Mouse (Mus musculus) retina, postnatal 7 days (tissue): ENCODE measurements around the gene Herc3.
"Not testable (repeated sequence)": the region's sequence is repeated elsewhere in the genome, so short reads cannot be mapped to it uniquely, and the experiment has no call there.

Experiments used
- DNase-seq: peaks from one replicate; pipeline ENCODE4 v3.0.0-alpha.2; 2012; ENCODE audit warnings: low read depth, low spot score

Herc3 gene

DNA sequence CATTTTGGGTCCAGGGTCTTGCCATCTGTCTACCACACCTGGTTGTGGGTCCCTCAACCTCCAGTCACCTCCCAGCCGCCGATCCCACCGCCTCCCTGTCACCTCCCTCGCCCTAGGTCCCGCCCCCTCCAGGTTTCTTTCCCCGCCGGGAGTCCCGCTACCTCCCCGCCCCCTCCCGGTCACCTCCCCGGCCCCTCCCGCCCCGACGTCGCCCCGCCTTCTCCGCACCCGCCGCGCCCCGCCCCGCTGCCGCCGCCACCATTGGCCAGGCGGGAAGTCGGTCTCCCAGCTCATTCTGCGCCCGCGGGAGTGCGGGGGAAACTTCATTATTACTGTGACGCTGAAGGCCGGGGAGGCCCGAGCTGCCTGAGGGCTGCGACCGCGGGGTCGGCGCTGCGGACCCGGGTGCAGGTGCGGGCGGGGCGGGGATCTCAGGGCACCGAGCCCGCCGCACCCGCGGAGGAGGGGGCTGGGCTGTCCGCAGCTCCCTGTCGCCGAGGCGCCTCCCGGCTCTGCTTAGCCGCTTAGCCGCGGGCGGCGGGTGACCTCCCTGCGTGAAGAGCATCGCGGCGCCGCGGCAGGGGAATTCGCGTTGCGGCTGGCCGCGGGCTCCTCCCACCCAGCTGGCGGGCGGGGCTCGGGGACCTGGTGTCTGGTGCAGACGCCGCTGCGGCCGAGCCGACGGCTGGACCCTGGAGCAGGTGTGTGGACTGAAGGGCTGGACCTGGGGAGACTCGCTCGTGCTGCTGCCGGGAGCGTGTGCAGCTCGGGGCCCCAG lies at the start of gene Herc3:
Gene Herc3, plus strand, starts transcription at position 234 of the 778 bp plus-strand sequence.
- DNase-seq: peak; percentile 77

DNA sequence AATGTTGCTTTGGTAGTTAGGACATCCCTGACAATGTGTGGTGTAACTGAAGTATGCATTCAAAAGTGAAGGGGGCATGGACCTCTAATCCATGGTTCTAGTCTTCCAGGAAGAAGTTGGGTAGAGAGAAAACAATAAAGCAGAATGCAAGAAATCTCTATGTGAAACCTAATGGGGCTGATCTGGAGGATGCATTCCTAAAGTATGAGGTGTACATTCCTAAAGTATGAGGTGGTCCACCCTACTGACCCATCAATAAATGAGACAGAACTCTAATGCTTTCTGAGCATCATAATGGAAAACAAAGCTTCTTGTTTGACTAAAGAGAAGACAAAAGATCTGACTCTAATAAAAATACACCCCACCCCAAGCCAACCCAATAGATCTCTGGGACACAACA lies 29.9 kb upstream of the Herc3 start:
- DNase-seq: no peak

DNA sequence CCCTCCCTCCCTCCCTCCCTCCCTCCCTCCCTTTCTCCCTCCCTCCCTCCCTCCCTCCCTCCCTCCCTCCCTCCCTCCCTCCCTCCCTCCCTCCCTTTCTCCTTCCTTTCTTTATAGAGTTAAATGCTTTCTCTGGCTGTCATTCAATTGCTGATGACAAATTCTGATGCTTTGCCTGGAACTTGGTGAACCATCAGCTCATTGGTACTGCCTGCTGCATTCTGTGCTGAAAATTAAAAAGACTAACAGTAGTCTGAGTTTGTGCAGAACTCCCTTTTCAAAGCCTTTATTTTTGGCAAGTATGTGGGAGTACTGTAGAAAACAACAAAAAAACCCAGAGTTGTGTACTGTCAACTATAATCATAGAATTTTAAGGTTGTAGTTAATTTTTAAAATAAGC lies 16.9 kb upstream of the Herc3 start:
- no peak for DNase-seq

DNA sequence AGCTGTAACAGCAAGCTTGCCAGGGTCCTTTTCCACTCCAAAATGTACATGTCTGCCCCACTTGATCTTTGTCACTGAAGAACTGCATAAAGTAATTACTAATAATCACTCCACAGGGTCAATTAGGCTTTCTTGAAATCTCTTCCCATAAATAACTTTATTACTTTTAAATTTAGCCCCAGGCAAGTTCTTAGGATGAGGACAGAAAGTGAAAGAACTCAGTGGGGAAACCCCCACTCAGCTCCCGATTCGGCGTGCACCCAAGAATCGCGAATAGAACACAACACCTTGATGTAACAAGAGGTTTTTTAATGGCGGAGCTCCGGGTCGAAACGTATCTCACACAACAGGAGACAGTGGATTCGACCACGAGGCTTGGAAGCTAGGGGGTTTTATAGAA lies 14.2 kb upstream of the Herc3 start:
- not testable (repeated sequence) for DNase-seq

DNA sequence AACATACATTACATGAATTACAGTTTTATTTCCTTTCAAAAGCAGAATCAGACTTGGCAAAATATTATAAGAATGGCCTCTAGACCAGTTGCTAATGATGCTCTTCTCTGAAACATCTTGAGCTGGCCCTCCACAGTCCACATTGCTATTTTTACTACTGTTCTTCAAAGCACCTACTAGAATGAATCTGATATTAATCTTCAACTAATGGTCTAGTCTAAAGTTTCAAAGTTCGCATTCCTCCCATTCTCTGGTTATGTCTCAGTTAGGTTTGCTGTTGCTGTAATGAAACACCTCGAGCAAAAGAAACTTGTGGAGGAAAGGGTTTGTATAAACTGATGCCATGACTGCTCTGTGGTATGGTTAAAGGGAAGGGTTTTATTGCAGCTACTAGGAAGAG lies 5.6 kb upstream of the Herc3 start:
- no peak for DNase-seq

DNA sequence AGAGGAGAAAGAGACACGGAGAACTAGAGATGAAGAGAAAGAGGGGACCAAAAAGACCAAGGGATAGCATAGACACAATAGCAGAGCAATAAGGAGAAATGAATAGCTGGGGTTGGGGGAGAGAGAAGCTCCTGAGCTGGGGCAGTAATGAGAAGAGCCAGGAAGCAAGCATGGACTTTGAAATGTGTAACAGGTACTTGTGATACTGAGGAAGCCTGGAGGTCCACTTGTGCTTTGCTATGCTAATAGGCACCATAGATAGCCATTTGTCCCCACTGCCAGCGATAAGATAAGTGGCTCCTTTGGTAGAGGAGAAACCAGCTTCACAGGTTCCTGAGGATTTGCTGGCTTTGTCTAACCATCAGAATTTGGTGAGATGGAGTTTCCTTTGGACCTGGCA lies 5.2 kb upstream of the Herc3 start:
- DNase-seq: no peak

DNA sequence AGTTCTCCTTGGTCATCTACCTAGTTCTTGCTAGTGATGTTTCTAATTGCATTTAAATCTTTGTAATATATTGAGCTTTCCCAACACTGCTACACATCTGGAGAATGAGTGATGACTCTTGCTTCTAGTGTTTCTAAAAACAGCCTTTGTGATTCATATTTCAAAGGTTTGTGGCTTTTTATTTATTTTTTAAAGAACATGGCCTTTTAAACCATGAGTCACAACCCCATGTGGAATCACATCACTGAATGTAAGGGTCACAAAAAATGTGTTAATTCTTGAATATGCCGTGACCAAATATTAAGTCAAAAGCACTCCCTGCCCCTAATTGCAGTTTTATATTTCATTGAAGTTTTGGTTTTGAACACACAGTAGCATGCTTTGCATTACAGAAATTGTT lies 2.7 kb upstream of the Herc3 start:
- DNase-seq: no peak

DNA sequence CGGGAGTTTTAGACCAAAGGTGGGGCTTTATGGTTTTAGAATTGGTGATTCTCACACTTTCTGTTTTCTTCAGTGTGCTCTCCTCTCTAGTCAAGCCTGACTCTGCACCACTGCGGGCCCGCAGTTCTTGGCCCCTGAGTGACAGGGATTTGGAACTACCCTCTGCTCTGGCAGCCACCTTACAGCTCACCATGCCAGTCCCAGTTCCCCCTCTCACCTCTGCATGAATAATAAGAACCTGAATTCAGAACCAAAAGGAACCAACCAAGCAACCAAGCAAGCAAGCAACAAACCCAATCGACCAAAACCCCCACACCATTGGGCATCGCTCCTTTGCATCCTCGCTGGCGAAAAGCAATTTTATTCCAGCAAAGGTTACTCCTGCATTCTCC lies 429 bp upstream of the Herc3 start:
- no peak for DNase-seq

DNA sequence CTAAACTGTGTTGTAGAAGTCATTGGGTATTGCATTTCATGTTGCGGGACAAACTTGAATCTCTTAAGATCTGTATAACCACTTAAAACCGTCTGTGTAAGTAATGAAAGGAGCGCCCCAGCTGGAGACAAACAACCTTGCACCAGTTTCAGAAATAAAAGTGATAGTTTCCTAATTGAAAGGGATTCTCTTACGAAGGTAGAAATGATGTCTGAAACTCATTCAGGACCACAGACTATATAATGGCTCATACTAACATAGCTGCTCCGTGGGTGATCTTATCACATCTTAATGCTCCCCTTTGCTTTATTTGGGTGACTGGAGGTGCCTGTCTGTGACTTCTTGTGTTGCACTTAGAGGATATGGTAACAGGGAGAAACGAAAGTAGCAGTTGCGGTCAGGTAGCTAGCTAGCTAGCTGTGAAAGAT lies 1.3 kb downstream of the Herc3 start:
- DNase-seq: no peak

DNA sequence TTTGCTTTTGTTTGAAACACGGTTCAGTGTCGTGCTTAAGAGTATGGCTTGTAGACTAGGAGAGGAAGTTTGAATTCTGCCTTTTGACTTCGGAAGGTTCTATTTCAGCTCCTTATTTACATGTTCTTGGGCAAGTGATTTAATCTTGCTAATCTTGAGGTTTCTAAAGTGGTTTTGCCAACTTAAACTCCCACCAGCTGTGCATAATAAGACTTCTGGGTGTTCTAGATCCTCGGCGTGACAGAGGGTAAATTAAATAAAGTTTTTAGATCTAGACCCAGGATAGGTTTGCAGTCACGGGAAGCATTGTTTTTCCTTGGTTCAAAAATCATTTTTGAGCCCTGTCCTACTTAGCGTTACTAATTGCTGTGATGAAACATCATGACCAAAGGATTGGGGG lies 3.2 kb downstream of the Herc3 start:
- no peak for DNase-seq

DNA sequence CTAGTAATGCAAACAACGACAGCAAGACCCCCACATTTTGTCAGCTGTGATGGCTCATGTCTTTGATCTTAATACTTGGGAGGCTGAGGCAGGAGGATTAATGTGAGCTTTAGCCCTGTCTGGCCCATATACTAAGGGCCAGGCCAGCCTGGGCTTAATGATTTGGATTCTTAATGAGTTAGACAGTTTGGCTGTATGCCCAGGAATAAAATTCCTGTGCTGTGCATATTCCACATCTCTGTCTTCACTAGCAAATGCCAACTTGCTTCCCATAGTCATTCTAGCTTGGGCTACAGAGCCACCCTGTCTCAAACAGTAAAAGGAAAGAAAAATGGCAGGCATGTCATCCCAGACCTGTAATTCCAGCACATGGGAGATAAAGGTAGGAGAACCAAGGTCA lies 4.3 kb downstream of the Herc3 start:
- no peak for DNase-seq

DNA sequence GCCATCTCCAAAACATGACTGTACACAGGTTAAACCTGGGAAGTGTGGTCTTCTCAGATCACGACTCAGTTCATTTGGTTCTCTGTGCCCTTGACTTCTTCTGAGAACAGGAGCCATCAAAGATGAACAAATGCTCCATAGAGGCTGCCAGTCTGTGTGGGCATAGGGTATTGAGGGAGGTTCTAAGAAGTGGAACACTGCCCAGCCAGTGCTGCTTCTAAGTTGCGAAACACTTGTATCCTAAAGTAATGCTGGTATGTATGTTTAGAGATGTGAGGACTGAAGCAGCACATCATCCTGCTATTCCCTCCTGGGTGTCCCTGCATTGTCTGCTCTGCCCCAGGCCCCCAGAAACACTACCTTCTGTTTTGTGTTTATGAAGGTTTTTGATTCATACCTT lies 5.2 kb downstream of the Herc3 start:
- DNase-seq: no peak

DNA sequence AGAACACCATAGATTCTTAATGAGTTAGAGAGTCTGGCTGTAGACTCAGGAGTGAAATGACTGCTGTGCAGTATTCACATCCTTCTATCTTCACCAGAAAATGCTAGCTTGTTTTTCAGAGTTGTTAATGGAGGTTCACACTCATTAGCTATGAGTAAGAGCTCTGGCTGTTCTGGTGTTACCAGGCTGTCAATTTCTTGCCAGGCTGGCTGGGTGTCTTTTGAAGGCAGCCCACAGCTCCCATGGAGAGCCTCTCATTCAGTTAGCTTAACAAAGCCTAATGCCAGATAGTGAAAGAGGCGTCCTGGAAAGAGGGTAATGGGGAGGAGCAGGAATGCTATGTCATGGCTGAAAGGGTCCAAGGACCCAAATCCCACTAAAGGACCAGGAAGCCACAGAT lies 6.7 kb downstream of the Herc3 start:
- no peak for DNase-seq

DNA sequence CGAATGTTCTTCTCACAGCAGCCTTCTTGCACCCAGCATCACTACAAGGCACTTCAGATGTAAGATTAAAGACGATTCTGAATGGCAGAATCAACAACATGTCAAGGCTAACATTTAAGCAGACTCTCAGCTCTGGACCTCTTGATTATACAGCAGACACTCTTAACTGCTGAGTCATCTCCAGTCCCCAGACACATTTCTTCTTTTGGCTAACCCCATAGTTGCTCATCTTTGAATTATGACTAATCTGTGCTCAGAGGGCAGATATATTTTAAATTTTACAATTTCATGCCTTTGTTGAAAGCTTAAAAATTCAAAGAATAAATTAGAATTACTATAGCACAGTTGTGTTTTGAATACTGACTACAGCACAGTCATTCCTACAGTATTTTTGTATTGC lies 9.9 kb downstream of the Herc3 start:
- no peak for DNase-seq

DNA sequence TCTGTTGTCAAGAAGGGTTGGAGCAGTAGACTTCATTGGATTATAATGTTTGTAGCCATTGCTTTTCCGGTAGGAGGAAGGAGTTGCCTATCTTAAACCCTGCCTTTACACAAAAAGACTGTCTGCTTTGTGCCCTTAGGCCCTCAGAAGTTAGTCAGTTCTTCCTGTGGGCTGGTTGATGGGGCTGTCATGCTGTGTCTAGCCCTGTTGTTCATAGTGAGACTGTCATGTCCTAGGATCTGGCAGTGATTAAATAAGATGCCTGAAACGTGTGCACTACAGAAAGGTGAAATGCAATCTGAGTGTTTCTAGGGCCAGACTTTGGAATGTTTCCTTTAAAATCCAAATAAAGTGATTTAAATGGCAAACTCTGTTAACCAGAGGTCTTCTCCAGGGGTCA lies 10.9 kb downstream of the Herc3 start:
- DNase-seq: no peak

DNA sequence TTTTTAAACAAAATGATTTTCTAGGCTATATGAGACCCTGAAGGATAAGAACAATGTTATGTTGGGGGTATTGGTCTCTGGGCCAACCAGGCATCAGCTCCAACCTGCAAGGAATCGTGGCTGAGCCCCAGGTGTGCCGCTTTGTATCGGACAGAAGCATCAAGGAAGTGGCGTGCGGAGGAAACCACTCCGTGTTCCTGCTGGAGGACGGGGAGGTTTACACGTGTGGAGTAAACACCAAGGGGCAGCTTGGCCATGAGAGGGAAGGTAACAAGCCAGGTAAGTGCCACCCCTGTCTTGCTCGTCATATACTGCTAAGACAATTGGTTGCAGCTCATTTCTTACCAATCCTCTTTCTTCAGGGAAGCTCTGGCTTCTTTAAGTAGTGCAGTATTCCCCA lies 12.3 kb downstream of the Herc3 start:
- no peak for DNase-seq

DNA sequence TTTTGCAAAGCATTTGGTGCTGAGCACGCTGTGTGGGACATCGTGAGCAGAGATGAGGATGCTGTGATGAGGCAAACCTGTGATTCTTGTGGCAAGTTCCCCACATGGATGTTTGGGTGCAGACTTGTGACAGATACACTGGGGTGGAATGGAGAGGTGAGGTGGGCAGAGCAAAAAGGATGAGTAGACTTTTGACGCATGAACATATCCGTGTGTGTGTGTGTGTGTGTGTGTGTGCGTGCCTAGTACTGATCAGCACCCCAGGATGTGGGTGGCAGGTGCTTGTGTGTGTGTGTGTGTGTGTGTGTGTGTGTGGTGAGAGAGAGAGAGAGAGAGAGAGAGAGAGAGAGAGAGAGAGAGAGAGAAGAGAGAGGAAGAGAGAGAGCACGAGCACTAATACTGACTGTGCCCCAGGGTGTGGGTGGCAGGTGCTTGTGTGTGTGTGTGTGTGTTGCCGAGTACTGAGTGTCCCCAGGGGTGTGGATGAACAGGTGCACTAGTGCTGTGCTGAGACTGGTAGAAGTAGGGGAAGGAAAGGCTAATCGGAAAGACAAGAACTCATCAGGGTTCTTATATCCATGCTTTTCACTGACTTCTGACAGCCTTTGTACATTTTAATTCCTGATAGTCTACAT lies 13.0 kb downstream of the Herc3 start:
- no peak for DNase-seq

DNA sequence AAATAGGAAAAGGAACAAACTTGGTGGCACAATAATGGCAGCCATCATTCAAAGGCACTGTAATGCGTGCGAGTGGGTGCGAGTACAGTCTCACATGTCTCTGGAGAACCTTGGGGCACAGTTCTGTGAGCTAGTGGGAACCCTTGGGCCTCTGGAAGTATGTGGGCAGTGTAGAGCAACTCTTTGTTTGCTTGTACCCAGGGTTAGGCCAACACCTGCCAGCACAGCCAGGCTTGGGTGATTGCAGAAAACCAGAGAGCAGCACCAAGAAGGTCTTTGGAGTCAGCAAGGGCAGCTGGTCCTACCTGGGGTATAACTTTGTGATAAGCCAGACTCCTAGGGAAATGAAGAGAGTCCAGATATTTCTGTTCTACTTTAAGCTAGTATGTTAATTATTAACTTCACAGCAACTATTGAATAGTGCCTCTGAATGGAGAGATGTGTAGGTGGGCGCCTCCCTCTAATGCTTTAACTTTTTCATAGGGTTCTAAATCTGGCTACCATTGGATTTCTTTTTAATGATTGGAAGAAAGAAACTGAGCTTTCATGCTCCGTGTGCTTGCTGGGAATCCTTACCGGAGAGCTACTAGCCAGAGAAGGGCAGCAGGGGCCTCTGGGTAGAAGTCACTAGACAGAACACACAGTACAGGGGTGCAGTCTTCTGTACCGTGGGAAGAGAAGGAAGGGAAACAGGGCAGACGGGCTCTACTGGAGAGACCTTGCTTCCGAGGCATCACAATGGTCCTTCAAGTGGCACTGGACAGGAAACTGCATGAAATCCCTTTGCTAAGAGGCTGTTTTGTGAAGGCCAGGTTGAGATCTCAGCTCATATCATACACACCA lies 15.8 kb downstream of the Herc3 start:
- DNase-seq: no peak

DNA sequence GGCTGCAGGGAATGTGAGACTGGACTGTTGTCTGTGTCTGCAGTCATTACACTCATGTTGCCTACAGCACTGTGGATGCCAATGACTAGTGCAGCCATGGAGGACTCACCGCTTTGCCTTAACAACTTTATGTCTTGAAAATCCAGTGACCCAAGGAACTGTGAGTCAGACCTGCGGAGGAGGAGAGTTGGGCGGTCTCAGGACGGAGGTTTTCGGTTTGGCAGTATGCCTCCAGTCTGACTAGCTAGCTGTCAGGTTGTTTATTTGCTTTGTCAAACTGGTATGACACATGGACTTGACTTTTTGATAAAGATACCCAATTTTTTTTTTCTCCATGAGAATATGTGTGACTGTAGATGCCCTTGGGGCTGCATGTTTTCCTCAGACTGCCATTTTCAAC lies 16.6 kb downstream of the Herc3 start:
- DNase-seq: no peak

DNA sequence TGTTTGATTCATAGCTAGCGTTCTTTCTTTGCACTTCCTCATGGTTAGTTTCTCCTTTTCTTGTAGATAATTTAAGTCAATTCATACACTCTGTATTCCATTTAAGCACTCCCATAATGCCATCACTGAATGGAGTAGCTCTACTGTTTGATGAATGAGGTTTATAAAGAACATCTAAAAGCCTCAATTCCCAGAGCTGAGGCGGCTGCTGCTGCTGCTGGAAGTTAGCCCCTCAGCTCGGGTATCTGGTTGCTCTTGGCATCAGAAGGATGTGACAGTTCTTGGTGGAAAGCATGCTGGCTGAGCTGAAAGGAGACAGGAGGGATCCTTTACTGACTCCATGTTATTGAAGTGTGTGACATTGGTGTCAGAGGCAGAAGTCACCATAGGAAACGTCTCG lies 18.1 kb downstream of the Herc3 start:
- no peak for DNase-seq

DNA sequence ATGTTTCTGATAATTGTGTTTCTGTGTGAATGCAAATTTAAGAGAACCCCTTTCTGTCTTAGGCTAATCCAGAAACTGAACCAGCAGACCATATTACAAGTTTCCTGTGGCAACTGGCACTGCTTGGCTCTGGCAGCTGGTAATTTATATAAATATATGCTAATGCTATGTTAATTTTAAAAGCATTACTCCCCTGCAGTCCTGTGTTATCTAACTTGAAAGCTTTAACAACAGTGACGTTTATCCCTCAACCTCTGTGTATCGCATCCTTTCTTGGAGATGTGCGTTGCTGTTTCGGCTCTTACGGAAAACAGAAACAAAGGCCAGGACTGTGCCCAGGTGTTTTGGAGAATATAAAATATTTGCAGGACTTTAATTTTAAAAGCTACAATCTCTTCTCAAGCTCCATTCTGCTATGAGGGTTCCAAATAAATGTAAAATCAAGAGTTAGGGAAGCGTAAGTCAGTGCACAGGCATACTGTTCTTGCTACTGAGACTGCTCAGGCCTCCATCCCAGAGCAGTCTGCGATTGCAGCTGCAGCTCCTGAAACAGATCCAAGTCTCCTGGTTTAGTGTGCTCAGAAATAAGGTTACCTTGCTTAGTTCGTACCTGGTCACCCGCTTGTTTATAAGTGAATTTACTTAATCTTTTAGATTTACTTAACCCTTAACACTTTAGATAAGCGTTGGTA lies 24.6 kb downstream of the Herc3 start:
- DNase-seq: no peak

DNA sequence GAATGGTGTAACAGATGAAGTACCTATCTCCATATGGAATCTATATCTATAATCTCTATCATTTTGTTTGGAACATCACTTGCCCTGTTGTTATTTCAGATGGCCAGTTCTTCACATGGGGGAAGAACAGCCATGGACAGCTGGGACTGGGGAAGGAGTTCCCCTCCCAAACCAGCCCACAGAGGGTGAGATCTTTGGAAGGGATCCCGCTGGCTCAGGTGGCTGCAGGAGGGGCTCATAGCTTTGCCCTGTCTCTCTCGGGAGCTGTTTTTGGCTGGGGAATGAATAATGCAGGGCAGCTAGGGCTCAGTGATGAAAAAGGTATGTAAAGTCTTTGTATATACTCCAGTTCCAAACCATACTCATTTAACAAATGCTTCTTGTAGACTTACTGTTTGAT lies 25.2 kb downstream of the Herc3 start:
- DNase-seq: no peak
